Comparison of ENCODE assay signal across 22 mouse cellular contexts in the genomic region with DNA sequence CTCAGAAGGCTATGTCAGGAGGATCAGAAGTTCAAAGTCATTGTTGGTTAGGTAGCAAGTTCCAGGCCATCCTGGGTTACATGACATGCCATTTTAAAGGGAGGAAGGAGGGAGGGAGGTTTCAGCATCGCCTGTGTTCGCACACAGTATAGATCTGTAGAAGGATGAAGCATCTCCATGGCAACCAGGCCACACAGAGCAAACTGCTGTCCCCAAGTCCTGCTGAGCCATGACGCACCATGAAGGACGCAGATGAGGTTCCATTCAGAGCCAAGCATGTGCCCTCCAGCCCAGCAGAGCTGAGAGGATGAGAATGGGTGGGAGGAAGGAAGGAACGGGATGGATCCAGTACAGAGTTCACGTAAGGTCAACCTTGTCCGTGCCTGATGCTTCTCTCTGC. TPM values are rescaled to one million over a fixed set of nuclear protein-coding genes. Genes with fewer than 3 reads are reported as not detected.
"Had no signal": no experiment of that assay in that cellular context is flagged by ENCODE, and none has a peak within 500 bp of the region (broad histone marks: within the 10 kb centered on the region; RNA-seq: fewer than 3 reads in every experiment).

No protein-coding gene starts in this region.

- DNase-seq: kidney, adult 8-10 months; kidney, postnatal 14 days; kidney, postnatal 4 days; layer of hippocampus, adult 9-11 months; liver; lung, adult 18-20 months; lung, postnatal 10 days; lung, postnatal 36 days; thymus, adult 18-20 months; thymus, postnatal 36 days had no signal

- H3K27me3 ChIP-seq: limb, embryonic 13.5 days; lung, embryonic 15.5 days; midbrain, embryonic 15.5 days; neural tube, embryonic 13.5 days had no signal

- H3K4me2 ChIP-seq: limb, embryonic 13.5 days; liver, embryonic 12.5 days; liver, embryonic 15.5 days; lung, embryonic 15.5 days; midbrain, embryonic 11.5 days; midbrain, embryonic 15.5 days; neural tube, embryonic 13.5 days had no signal

- H3K27ac ChIP-seq: layer of hippocampus, adult 2 months; limb, embryonic 10.5 days; limb, embryonic 13.5 days; liver, embryonic 12.5 days; liver, embryonic 15.5 days; lung, embryonic 15.5 days; midbrain, embryonic 15.5 days; neural tube, embryonic 13.5 days had no signal

- H3K9me3 ChIP-seq: limb, embryonic 10.5 days; limb, embryonic 13.5 days; liver, embryonic 12.5 days; liver, embryonic 15.5 days; lung, embryonic 15.5 days; megakaryocyte, embryonic 14.5 days; midbrain, embryonic 15.5 days; neural tube, embryonic 13.5 days had no signal

- H3K9ac ChIP-seq: limb, embryonic 13.5 days; liver, embryonic 12.5 days; liver, embryonic 15.5 days; lung, embryonic 15.5 days; midbrain, embryonic 15.5 days; neural tube, embryonic 13.5 days had no signal

- ATAC-seq: liver, embryonic 12.5 days; midbrain, embryonic 15.5 days had no signal

- H3K4me3 ChIP-seq: layer of hippocampus, adult 2 months; limb, embryonic 10.5 days; limb, embryonic 13.5 days; liver, embryonic 12.5 days; liver, embryonic 15.5 days; lung, embryonic 15.5 days; megakaryocyte, embryonic 14.5 days; midbrain, embryonic 15.5 days; myocyte; neural tube, embryonic 13.5 days had no signal

- H3K4me1 ChIP-seq: limb, embryonic 10.5 days; liver, embryonic 12.5 days; liver, embryonic 15.5 days; lung, embryonic 15.5 days; midbrain, embryonic 15.5 days; neural tube, embryonic 13.5 days had no signal

- H3K36me3 ChIP-seq: limb, embryonic 10.5 days; limb, embryonic 13.5 days; liver, embryonic 12.5 days; liver, embryonic 15.5 days; lung, embryonic 15.5 days; midbrain, embryonic 15.5 days; neural tube, embryonic 13.5 days had no signal

RNA-seq across cellular contexts. Expression of a gene that starts 11.2 kb away (rescaled TPM):
- total RNA-seq: monocyte, adult 5-6 weeks had no signal
